ENCODE assay signal across 9 mouse cellular contexts in the genomic region with DNA sequence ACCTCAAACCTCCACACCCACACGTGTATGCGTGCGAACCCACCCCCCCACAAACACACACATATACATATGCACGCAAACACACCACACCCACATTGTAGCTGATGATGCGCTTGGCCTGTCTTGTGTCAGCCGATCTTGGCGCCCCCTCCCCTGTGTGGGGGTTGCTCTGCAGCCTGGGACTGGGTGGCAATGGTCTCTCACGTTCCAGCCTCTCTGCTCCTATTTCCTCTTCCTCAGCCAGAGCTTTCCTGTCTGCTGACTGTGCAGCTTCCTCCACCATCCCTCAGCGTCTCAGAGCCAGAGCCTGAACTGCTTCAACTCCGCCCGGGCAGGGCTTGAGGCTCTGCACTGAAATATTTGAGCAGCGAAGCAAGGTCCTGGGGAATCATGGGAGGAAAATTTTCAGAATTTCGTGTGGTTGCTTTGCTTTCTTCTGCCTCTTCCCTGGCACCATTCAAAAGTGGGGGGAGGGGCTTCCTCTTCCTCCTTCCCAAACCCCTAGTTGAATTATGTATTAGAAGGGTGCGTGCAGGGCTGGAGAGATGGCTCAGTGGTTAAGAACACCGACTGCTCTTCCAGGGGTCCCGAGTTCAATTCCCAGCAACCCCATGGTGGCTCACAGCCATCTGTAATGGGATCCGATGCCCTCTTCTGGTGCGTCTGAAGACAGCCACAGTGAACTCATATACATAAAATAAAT. TPM values are rescaled to one million over a fixed set of nuclear protein-coding genes. Genes with fewer than 3 reads are reported as not detected.
DNase-seq lines count a peak whose midpoint lies in the region; ATAC-seq and TF ChIP-seq lines count a peak whose summit lies in the region.
"Had no signal": no experiment of that assay in that cellular context is flagged by ENCODE, and none has a peak within 500 bp of the region (broad histone marks: within the 10 kb centered on the region; RNA-seq: fewer than 3 reads in every experiment).

No protein-coding gene starts in this region.

- no peaks in the 10 kb centered on the region for H3K9me3 ChIP-seq in MEL (replicated peaks; ENCODE audit: insufficient read depth, low read length)
- no peaks in the 10 kb centered on the region for H3K9me3 ChIP-seq in lung, postnatal 0 days (ENCODE audit: low read length)
- no peaks in the 10 kb centered on the region for H3K9me3 ChIP-seq in midbrain, embryonic 10.5 days (replicated peaks)

- no peaks in the 10 kb centered on the region for H3K79me2 ChIP-seq in MEL (ENCODE audit: control insufficient read depth, insufficient read depth, low read length, poor library complexity)

- no peaks in the 10 kb centered on the region for H3K27me3 ChIP-seq in MEL (ENCODE audit: control insufficient read depth in 1 of 2, insufficient read depth in 2 of 2, low read length in 2 of 2)
- H3K27me3 ChIP-seq in lung, postnatal 0 days (replicated peaks; ENCODE audit: insufficient read depth, low read length): no peaks in the 10 kb centered on the region
- H3K27me3 ChIP-seq in midbrain, embryonic 10.5 days (ENCODE audit: low read depth, poor library complexity, severe bottlenecking): no peaks in the 10 kb centered on the region

- peak; percentile 19 for DNase-seq in gastrocnemius, postnatal 10 days
- no peak for DNase-seq in gastrocnemius, postnatal 36 days
- peak; percentile 81 for DNase-seq in MEL (ENCODE audit: low read depth, low spot score)
- DNase-seq in heart, postnatal 36 days: peak; percentile 23 to 24
- DNase-seq in lung, postnatal 0 days (ENCODE audit: low spot score): peak; percentile 25
- DNase-seq in retina, embryonic 14.5 days (ENCODE audit: low spot score): no peak
- DNase-seq in midbrain, embryonic 10.5 days (ENCODE audit: low spot score): no peak
- no peak for DNase-seq in left cerebral cortex, postnatal 14 days (ENCODE audit: low spot score in 2 of 2)
- DNase-seq: right cerebral cortex, adult 18-20 months had no signal

- H3K4me2 ChIP-seq in lung, postnatal 0 days (replicated peaks; ENCODE audit: low read depth, low read length): no peak overlapping the region

- peak in 2 of 3 experiments; percentile 24 to 33; a peak in 3 of 6 replicates for TF ChIP-seq CTCF in MEL (IDR thresholded peaks at IDR 0.05 in 2 of 3, conservative IDR thresholded peaks at IDR 0.05 in 1 of 3; ENCODE audit: control insufficient read depth in 1 of 3, insufficient read depth in 1 of 3, low read depth in 2 of 3, low read length in 3 of 3, poor library complexity in 1 of 3, severe bottlenecking in 1 of 3)
- TF ChIP-seq CTCF in lung, postnatal 0 days (IDR thresholded peaks at IDR 0.05): peak; percentile 28; the same call in 1 of the 2 replicates

- no peaks in the 10 kb centered on the region for H3K36me3 ChIP-seq in MEL (ENCODE audit: control insufficient read depth in 1 of 2, insufficient read depth in 2 of 2, low read length in 2 of 2)
- no peaks in the 10 kb centered on the region for H3K36me3 ChIP-seq in lung, postnatal 0 days (ENCODE audit: insufficient read depth, low read length)
- no peaks in the 10 kb centered on the region for H3K36me3 ChIP-seq in midbrain, embryonic 10.5 days

- no peak for TF ChIP-seq RAD21 in MEL (IDR thresholded peaks at IDR 0.05; ENCODE audit: low read depth, low read length)

- intact Hi-C loops in gastrocnemius, postnatal 36 days (cut with DNase I): loop anchor here (2.0 to 5.0 kb wide), 3 partner anchors 55 to 162 kb away; partner anchors contain the start of gene Ncf1
- intact Hi-C loops in heart, postnatal 36 days (cut with DNase I): loop anchor here (2.0 to 5.0 kb wide), 3 partner anchors 65 to 162 kb away; no protein-coding TSS in a partner anchor
- intact Hi-C loops in left cerebral cortex, postnatal 14 days (cut with DNase I): loop anchor here (10.0 kb wide), 1 partner anchor 88 kb away; no protein-coding TSS in a partner anchor

- H3K4me1 ChIP-seq in MEL (ENCODE audit: control insufficient read depth in 1 of 2, insufficient read depth in 2 of 2, low read length in 2 of 2): peaks cover 0 to 6% of the 10 kb centered on the region in 2 experiments; a peak in 2 of 4 replicates
- no peaks in the 10 kb centered on the region for H3K4me1 ChIP-seq in lung, postnatal 0 days (ENCODE audit: insufficient read depth, low read depth, low read length)
- peaks cover 3% of the 10 kb centered on the region; the same call in 1 of the 2 replicates for H3K4me1 ChIP-seq in midbrain, embryonic 10.5 days

- TF ChIP-seq POLR2A in MEL (IDR thresholded peaks at IDR 0.05; ENCODE audit: control insufficient read depth in 1 of 2, insufficient read depth in 1 of 2, low read depth in 1 of 2, low read length in 2 of 2, poor library complexity in 1 of 2): 0 out of 4 replicates have a peak, but pooled peaks of 1 of the 2 experiments have one; percentile 28

- H3K4me3 ChIP-seq in MEL (ENCODE audit: control insufficient read depth in 1 of 2, insufficient read depth in 1 of 2, low read depth in 2 of 2, low read length in 2 of 2): peak overlapping the region; percentile 47 to 72
- no peak overlapping the region for H3K4me3 ChIP-seq in lung, postnatal 0 days (ENCODE audit: low read depth, low read length)
- no peak overlapping the region for H3K4me3 ChIP-seq in midbrain, embryonic 10.5 days

- H3K27ac ChIP-seq in MEL (ENCODE audit: control insufficient read depth, low read depth, low read length): peak overlapping the region; percentile 40
- H3K27ac ChIP-seq in lung, postnatal 0 days (ENCODE audit: low read length): no peak overlapping the region
- H3K27ac ChIP-seq in midbrain, embryonic 10.5 days (replicated peaks): no peak overlapping the region

- 60% methylated on average over 18 of the region's 18 CpGs for WGBS in lung, postnatal 0 days
- 88% methylated on average over 18 of the region's 18 CpGs for WGBS in midbrain, embryonic 10.5 days

- H3K9ac ChIP-seq in MEL (ENCODE audit: control insufficient read depth, low read depth, low read length, poor library complexity, severe bottlenecking): peak overlapping the region; percentile 23
- no peak overlapping the region for H3K9ac ChIP-seq in lung, postnatal 0 days (replicated peaks; ENCODE audit: low read depth)

- ATAC-seq in lung, postnatal 0 days: peak; percentile 53

- TF ChIP-seq EP300 in MEL (IDR thresholded peaks at IDR 0.05; ENCODE audit: low read depth in 1 of 2, low read length in 2 of 2): 0 out of 4 replicates have a peak, but pooled peaks of 1 of the 2 experiments have one; percentile 18
- no peak for TF ChIP-seq EP300 in lung, postnatal 0 days (IDR thresholded peaks at IDR 0.05)

TF ChIP-seq in MEL, 35 proteins besides CTCF, POLR2A, EP300 and RAD21:
- TF ChIP-seq MAZ (IDR thresholded peaks at IDR 0.05; ENCODE audit: low read depth, low read length): 0 out of 2 replicates have a peak, but pooled peaks have one; percentile 34
- TF ChIP-seq MAX (IDR thresholded peaks at IDR 0.05; ENCODE audit: low read length): peak; percentile 75
- TF ChIP-seq MXI1 (IDR thresholded peaks at IDR 0.05; ENCODE audit: low read depth, low read length): peak; percentile 75
- peak; percentile 40; the same call in 1 of the 2 replicates for TF ChIP-seq SIN3A (IDR thresholded peaks at IDR 0.05; ENCODE audit: low read length)
- TF ChIP-seq USF1 (IDR thresholded peaks at IDR 0.05; ENCODE audit: low read depth, low read length): no peak
- TF ChIP-seq ZKSCAN1 (IDR thresholded peaks at IDR 0.05; ENCODE audit: low read depth, low read length): no peak
- 0 out of 2 replicates have a peak, but pooled peaks have one; percentile 27 for TF ChIP-seq NELFE (IDR thresholded peaks at IDR 0.05; ENCODE audit: low read depth, low read length)
- TF ChIP-seq CHD1 (IDR thresholded peaks at IDR 0.05; ENCODE audit: low read depth, low read length): 0 out of 2 replicates have a peak, but pooled peaks have one; percentile 63
- TF ChIP-seq TBP (IDR thresholded peaks at IDR 0.05; ENCODE audit: low read depth, low read length): peak; percentile 98
- peak; percentile 31; the same call in 1 of the 2 replicates for TF ChIP-seq SMC3 (IDR thresholded peaks at IDR 0.05; ENCODE audit: low read depth, low read length)
- peak; percentile 12; the same call in 1 of the 2 replicates for TF ChIP-seq ELF1 (IDR thresholded peaks at IDR 0.05; ENCODE audit: low read depth, low read length)
- TF ChIP-seq BHLHE40 (IDR thresholded peaks at IDR 0.05; ENCODE audit: borderline replicate concordance, low read depth, low read length): 0 out of 2 replicates have a peak, but pooled peaks have one; percentile 43
- TF ChIP-seq POLR2AphosphoS2 (IDR thresholded peaks at IDR 0.05; ENCODE audit: low read length): no peak
- no peak for TF ChIP-seq USF2 (IDR thresholded peaks at IDR 0.05; ENCODE audit: borderline replicate concordance in 1 of 2, insufficient read depth in 1 of 2, low read depth in 1 of 2, low read length in 2 of 2)
- peak; percentile 2; the same call in 1 of the 2 replicates for TF ChIP-seq TCF12 (IDR thresholded peaks at IDR 0.05; ENCODE audit: low read depth, low read length)

RNA-seq across cellular contexts. Expression of gene Gtf2i, which starts 28.1 kb away (rescaled TPM):
- total RNA-seq in gastrocnemius, postnatal 10 days (2021): 100 to 1,000 TPM; 131 to 156 TPM
- total RNA-seq in gastrocnemius, postnatal 36 days (2021): 10 to 100 TPM; 95.3 to 98.5 TPM
- total RNA-seq in MEL (2012; rRNA removed): 46.7 and 47.2 TPM in 2 replicates
- polyA plus RNA-seq in MEL (2012; ENCODE audit: insufficient read depth in 1 of 2, insufficient read length in 2 of 2, low read depth in 1 of 2, low replicate concordance in 2 of 2, missing spikeins in 1 of 2): 100 to 1,000 TPM; 128 to 151 TPM
- 100 to 1,000 TPM; 201 to 208 TPM for total RNA-seq in heart, postnatal 36 days (2021)
- 84.9 and 110 TPM in 2 replicates for polyA plus RNA-seq in lung, postnatal 0 days (2015; fragmentation: Nextera tagmentation; extraction: Ambion mirVana)
- polyA plus RNA-seq in midbrain, embryonic 10.5 days (2016; fragmentation: Nextera tagmentation; extraction: Ambion mirVana): 172 and 200 TPM in 2 replicates
- total RNA-seq in left cerebral cortex, postnatal 14 days (2021): 100 to 1,000 TPM; 205 to 240 TPM

Comparison
In these comparisons a context has a peak if more than half of its experiments do, and no peak if none do; other contexts are left out.
1. DNase-seq: peak in gastrocnemius, postnatal 10 days (single experiment), MEL (single experiment), heart, postnatal 36 days (2 of 2) and lung, postnatal 0 days (single experiment); none in gastrocnemius, postnatal 36 days (0 of 2), retina, embryonic 14.5 days (single experiment), midbrain, embryonic 10.5 days (single experiment) and left cerebral cortex, postnatal 14 days (0 of 2).
2. H3K4me3 ChIP-seq: peak in MEL (2 of 2); none in lung, postnatal 0 days (single experiment) and midbrain, embryonic 10.5 days (single experiment).